Mouse (Mus musculus) cerebellum, adult 9-10 months (tissue): ENCODE results near the gene Clcn6.

Experiments used
- DNase-seq: peaks from one replicate; pipeline ENCODE4 v3.0.0; 2022

Gene Clcn6

GRCm38 (mm10) chr4:148040029-148040830 is 1.6 kb upstream of the Clcn6 start:
- DNase-seq: peak; percentile 50

GRCm38 (mm10) chr4:148039254-148040028 is 820 bp upstream of the Clcn6 start:
- DNase-seq: peak; percentile 71

- no peak for DNase-seq
Measured at GRCm38 (mm10) chr4:148038079-148038599, 482 bp downstream of the Clcn6 start.

GRCm38 (mm10) chr4:148035440-148035839 is 3.2 kb downstream of the Clcn6 start:
- peak; percentile 25 for DNase-seq

GRCm38 (mm10) chr4:148033858-148034410 is 4.7 kb downstream of the Clcn6 start:
- no peak for DNase-seq

GRCm38 (mm10) chr4:148030506-148030905 is 8.1 kb downstream of the Clcn6 start:
- no peak for DNase-seq

GRCm38 (mm10) chr4:148029297-148029696 is 9.3 kb downstream of the Clcn6 start:
- no peak for DNase-seq

- DNase-seq: no peak
Measured at GRCm38 (mm10) chr4:148024003-148024402, 14.6 kb downstream of the Clcn6 start.

- no peak for DNase-seq
Measured at GRCm38 (mm10) chr4:148018410-148018809, 20.2 kb downstream of the Clcn6 start.

GRCm38 (mm10) chr4:148016981-148017380 is 21.6 kb downstream of the Clcn6 start:
- DNase-seq: no peak

- DNase-seq: no peak
Measured at GRCm38 (mm10) chr4:148015418-148015817, 23.2 kb downstream of the Clcn6 start.

- no peak for DNase-seq
Measured at GRCm38 (mm10) chr4:148012216-148012615, 26.4 kb downstream of the Clcn6 start.

GRCm38 (mm10) chr4:148011332-148011731 is 27.3 kb downstream of the Clcn6 start:
- no peak for DNase-seq

GRCm38 (mm10) chr4:148009641-148010040 is 29.0 kb downstream of the Clcn6 start:
- DNase-seq: no peak

- DNase-seq: peak; percentile 26
Measured at GRCm38 (mm10) chr4:148008412-148008811, 30.2 kb downstream of the Clcn6 start.

GRCm38 (mm10) chr4:148004361-148004760 is 34.3 kb downstream of the Clcn6 start:
- DNase-seq: no peak

- no peak for DNase-seq
Measured at GRCm38 (mm10) chr4:148001866-148002265, 36.8 kb downstream of the Clcn6 start.

GRCm38 (mm10) chr4:148001013-148001789 is 37.4 kb downstream of the Clcn6 start:
- DNase-seq: no peak

- DNase-seq: no peak
Measured at GRCm38 (mm10) chr4:148000202-148000772, 38.3 kb downstream of the Clcn6 start, which contains the start of gene Nppa. Nppa (plus strand) TSS chr4:148000722.

- DNase-seq: no peak
Measured at GRCm38 (mm10) chr4:147995311-147995710, 43.3 kb downstream of the Clcn6 start.

- DNase-seq: no peak
Measured at GRCm38 (mm10) chr4:147993571-147994095, 45.0 kb downstream of the Clcn6 start.
